Mouse (Mus musculus) liver, adult 2 months (tissue): Measurements from ENCODE around the gene Wdr91.

Experiments
- CTCF ChIP-seq: fragments of 200-500 bp; IDR thresholded peaks from 2 replicates; pipeline ENCODE4 v1.5.1; 2011; ENCODE audit warnings: low read depth, low read length, control low read depth
- POLR2A ChIP-seq: fragments of 200-500 bp; IDR thresholded peaks from 2 replicates; pipeline ENCODE4 v1.6.1; 2011; ENCODE audit warnings: low read length, control low read depth; ENCODE audit not compliant: insufficient read depth; ENCODE audit errors: extremely low read depth

GRCm38 (mm10) chr6:34870724-34871123 is 40.0 kb downstream of the Wdr91 start:
- TF ChIP-seq CTCF (no peak), POLR2A (no peak)
